Mouse (Mus musculus): ENCODE data around the gene Faah. TPM values are rescaled to one million over a fixed set of nuclear protein-coding genes. Genes with fewer than 3 reads are reported as not detected.

Faah gene
- polyA plus RNA-seq (2015; fragmentation: Illumina TruSeq; extraction: RNeasy Lipid Tissue Mini Kit (QIAGEN cat#74804); ENCODE audit: low read depth, low replicate concordance): 71.7 TPM

GRCm38 (mm10) chr4:116017902-116018746 is at the start of gene Faah:
Gene Faah, minus strand, starts transcription at chr4:116017926.

GRCm38 (mm10) chr4:116053399-116053961 is 35.8 kb upstream of the Faah start, which contains the start of gene Nsun4:
Gene Nsun4, minus strand, starts transcription at chr4:116053876.

DNA sequence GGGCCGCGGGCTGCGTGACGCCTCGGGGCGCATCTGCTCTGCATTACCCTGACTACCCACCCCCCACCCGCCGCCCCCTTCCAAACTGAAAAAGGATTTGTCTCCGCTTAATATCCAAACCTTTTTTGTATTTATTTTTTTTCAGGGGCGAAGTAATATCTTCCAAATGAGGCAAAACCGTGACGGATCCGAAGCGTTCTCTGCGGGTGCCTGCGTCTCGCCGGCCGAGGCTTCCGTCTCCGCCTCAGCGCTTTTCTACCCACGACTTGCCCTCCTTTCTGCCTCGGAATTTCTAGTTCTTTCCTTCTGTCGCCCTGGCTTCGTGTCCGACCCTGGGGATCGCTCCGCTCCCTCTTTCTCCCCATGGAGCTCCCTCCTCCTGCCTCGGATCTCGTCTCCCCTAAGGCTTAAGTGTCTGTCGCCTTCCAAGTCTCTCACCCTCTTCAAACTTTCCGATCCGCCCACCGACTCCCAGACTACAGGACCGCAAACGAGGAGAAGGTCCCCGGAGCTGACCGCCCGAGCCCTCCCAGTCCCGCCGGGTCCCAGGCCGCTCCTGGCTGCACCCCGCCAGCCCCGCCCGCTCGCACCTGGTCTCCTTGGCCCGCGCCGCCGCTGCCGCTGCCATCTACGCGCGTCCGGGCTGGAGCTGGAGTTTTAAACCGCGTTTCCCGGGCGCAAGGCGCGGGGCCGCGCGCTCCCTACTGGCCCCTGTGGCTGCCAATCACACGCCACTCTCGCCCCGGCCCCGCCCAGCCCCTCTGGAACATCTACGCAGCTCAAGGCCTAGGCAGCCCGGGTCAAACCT is 78.2 kb downstream of the Faah start, which contains the start of gene Dmbx1:
Gene Dmbx1 (minus strand): TSS at position 632 of the 808 bp plus-strand sequence.

Other genes with a start within 250 kb of the Faah start
- gene Tex38, start 236.9 kb downstream of the Faah start, polyA plus RNA-seq (2015; fragmentation: Illumina TruSeq; extraction: RNeasy Lipid Tissue Mini Kit (QIAGEN cat#74804); ENCODE audit: low read depth, low replicate concordance): not detected
- gene Atpaf1, start 233.1 kb downstream of the Faah start, polyA plus RNA-seq (2015; fragmentation: Illumina TruSeq; extraction: RNeasy Lipid Tissue Mini Kit (QIAGEN cat#74804); ENCODE audit: low read depth, low replicate concordance): 81.5 TPM
- gene Mob3c, start 189.8 kb downstream of the Faah start, polyA plus RNA-seq (2015; fragmentation: Illumina TruSeq; extraction: RNeasy Lipid Tissue Mini Kit (QIAGEN cat#74804); ENCODE audit: low read depth, low replicate concordance): 4.1 TPM
- 33.0 TPM for gene Mknk1, start 178.7 kb downstream of the Faah start, polyA plus RNA-seq (2015; fragmentation: Illumina TruSeq; extraction: RNeasy Lipid Tissue Mini Kit (QIAGEN cat#74804); ENCODE audit: low read depth, low replicate concordance)
- 0.28 TPM for gene Kncn, start 133.5 kb downstream of the Faah start, polyA plus RNA-seq (2015; fragmentation: Illumina TruSeq; extraction: RNeasy Lipid Tissue Mini Kit (QIAGEN cat#74804); ENCODE audit: low read depth, low replicate concordance)
- gene 6430628N08Rik, start 127.3 kb downstream of the Faah start, polyA plus RNA-seq (2015; fragmentation: Illumina TruSeq; extraction: RNeasy Lipid Tissue Mini Kit (QIAGEN cat#74804); ENCODE audit: low read depth, low replicate concordance): 0.28 TPM
- 0.31 TPM for gene Dmbx1, start 78.0 kb downstream of the Faah start, polyA plus RNA-seq (2015; fragmentation: Illumina TruSeq; extraction: RNeasy Lipid Tissue Mini Kit (QIAGEN cat#74804); ENCODE audit: low read depth, low replicate concordance)
- gene Nsun4, start 36.0 kb upstream of the Faah start, polyA plus RNA-seq (2015; fragmentation: Illumina TruSeq; extraction: RNeasy Lipid Tissue Mini Kit (QIAGEN cat#74804); ENCODE audit: low read depth, low replicate concordance): 12.3 TPM
- gene Uqcrh, start 57.1 kb upstream of the Faah start, polyA plus RNA-seq (2015; fragmentation: Illumina TruSeq; extraction: RNeasy Lipid Tissue Mini Kit (QIAGEN cat#74804); ENCODE audit: low read depth, low replicate concordance): 1,361 TPM
- 27.0 TPM for gene Lrrc41, start 57.3 kb upstream of the Faah start, polyA plus RNA-seq (2015; fragmentation: Illumina TruSeq; extraction: RNeasy Lipid Tissue Mini Kit (QIAGEN cat#74804); ENCODE audit: low read depth, low replicate concordance)
- gene Rad54l, start 105.8 kb upstream of the Faah start, polyA plus RNA-seq (2015; fragmentation: Illumina TruSeq; extraction: RNeasy Lipid Tissue Mini Kit (QIAGEN cat#74804); ENCODE audit: low read depth, low replicate concordance): 0.70 TPM
- gene Pomgnt1, start 105.9 kb upstream of the Faah start, polyA plus RNA-seq (2015; fragmentation: Illumina TruSeq; extraction: RNeasy Lipid Tissue Mini Kit (QIAGEN cat#74804); ENCODE audit: low read depth, low replicate concordance): 75.8 TPM
- 12.5 TPM for gene Lurap1, start 133.4 kb upstream of the Faah start, polyA plus RNA-seq (2015; fragmentation: Illumina TruSeq; extraction: RNeasy Lipid Tissue Mini Kit (QIAGEN cat#74804); ENCODE audit: low read depth, low replicate concordance)
- not detected for gene Tspan1, start 149.7 kb upstream of the Faah start, polyA plus RNA-seq (2015; fragmentation: Illumina TruSeq; extraction: RNeasy Lipid Tissue Mini Kit (QIAGEN cat#74804); ENCODE audit: low read depth, low replicate concordance)
- gene 1700042G07Rik, start 155.4 kb upstream of the Faah start, polyA plus RNA-seq (2015; fragmentation: Illumina TruSeq; extraction: RNeasy Lipid Tissue Mini Kit (QIAGEN cat#74804); ENCODE audit: low read depth, low replicate concordance): not detected
- gene Gm49337, start 155.5 kb upstream of the Faah start, polyA plus RNA-seq (2015; fragmentation: Illumina TruSeq; extraction: RNeasy Lipid Tissue Mini Kit (QIAGEN cat#74804); ENCODE audit: low read depth, low replicate concordance): not detected
- gene Pik3r3, start 203.7 kb upstream of the Faah start, polyA plus RNA-seq (2015; fragmentation: Illumina TruSeq; extraction: RNeasy Lipid Tissue Mini Kit (QIAGEN cat#74804); ENCODE audit: low read depth, low replicate concordance): 37.6 TPM